Mouse (Mus musculus) testis, postnatal 10 days (tissue): ENCODE results near the gene Tgfbr3.

Experiments
- DNase-seq: peaks from one replicate; pipeline ENCODE4 v3.0.0; 2021; ENCODE audit warnings: low spot score

Tgfbr3 gene

GRCm38 (mm10) chr5:107109416-107109815, 180.0 kb downstream of the Tgfbr3 start:
- no peak for DNase-seq

- no peak for DNase-seq
These were observed 182.6 kb downstream of the Tgfbr3 start for GRCm38 (mm10) chr5:107106793-107107192.

GRCm38 (mm10) chr5:107106139-107106538, 183.3 kb downstream of the Tgfbr3 start:
- DNase-seq = no peak

GRCm38 (mm10) chr5:107103591-107103990, 185.8 kb downstream of the Tgfbr3 start:
- DNase-seq = no peak

GRCm38 (mm10) chr5:107102916-107103315, 186.5 kb downstream of the Tgfbr3 start:
- DNase-seq = no peak

GRCm38 (mm10) chr5:107101684-107102083, 187.7 kb downstream of the Tgfbr3 start:
- no peak for DNase-seq

- DNase-seq = no peak
These were observed 188.3 kb downstream of the Tgfbr3 start for GRCm38 (mm10) chr5:107101135-107101534.

GRCm38 (mm10) chr5:107099634-107100033, 189.8 kb downstream of the Tgfbr3 start:
- no peak for DNase-seq

GRCm38 (mm10) chr5:107099076-107099475, 190.4 kb downstream of the Tgfbr3 start:
- DNase-seq = peak; percentile 72

GRCm38 (mm10) chr5:107098007-107098406, 191.4 kb downstream of the Tgfbr3 start:
- DNase-seq = no peak

GRCm38 (mm10) chr5:107097314-107097713, 192.1 kb downstream of the Tgfbr3 start:
- no peak for DNase-seq

- no peak for DNase-seq
These were observed 195.2 kb downstream of the Tgfbr3 start for GRCm38 (mm10) chr5:107094233-107094632.

- DNase-seq = no peak
These were observed 196.2 kb downstream of the Tgfbr3 start for GRCm38 (mm10) chr5:107093253-107093652.

GRCm38 (mm10) chr5:107092137-107092536, 197.3 kb downstream of the Tgfbr3 start:
- peak; percentile 51 for DNase-seq

- DNase-seq = no peak
These were observed 199.5 kb downstream of the Tgfbr3 start for GRCm38 (mm10) chr5:107089966-107090365.

GRCm38 (mm10) chr5:107087829-107088808, 201.3 kb downstream of the Tgfbr3 start:
- peak; percentile 94 for DNase-seq

- DNase-seq = peak; percentile 74
These were observed 202.1 kb downstream of the Tgfbr3 start for GRCm38 (mm10) chr5:107087291-107087690.

- DNase-seq = no peak
These were observed 203.3 kb downstream of the Tgfbr3 start for GRCm38 (mm10) chr5:107086166-107086565.

GRCm38 (mm10) chr5:107084431-107084830, 205.0 kb downstream of the Tgfbr3 start:
- DNase-seq = no peak

GRCm38 (mm10) chr5:107082011-107082410, 207.4 kb downstream of the Tgfbr3 start:
- no peak for DNase-seq

GRCm38 (mm10) chr5:107080986-107081624, 208.3 kb downstream of the Tgfbr3 start:
- no peak for DNase-seq

GRCm38 (mm10) chr5:107079920-107080319, 209.5 kb downstream of the Tgfbr3 start:
- DNase-seq = no peak

GRCm38 (mm10) chr5:107079146-107079638, 210.2 kb downstream of the Tgfbr3 start:
- DNase-seq = peak; percentile 75
